Mouse (Mus musculus): ENCODE data around the gene Elfn1. TPM values are rescaled to one million over a fixed set of nuclear protein-coding genes. Genes with fewer than 3 reads are reported as not detected.

Gene Elfn1
- polyA plus RNA-seq, 1 experiment from 2014 or later = 2.6 TPM

- H3K9me3 ChIP-seq = no peaks in the 10 kb centered on the region
- DNase-seq (ENCODE audit: low spot score) = peak; percentile 53
- H3K27me3 ChIP-seq (ENCODE audit: insufficient read depth, poor library complexity, severe bottlenecking) = peaks cover 14% of the 10 kb centered on the region
- no peak overlapping the region for H3K4me3 ChIP-seq
- peak overlapping the region; percentile 74 for H3K27ac ChIP-seq
- 60% methylated on average over 12 of the region's 12 CpGs for WGBS
- peaks cover 61% of the 10 kb centered on the region for H3K4me1 ChIP-seq (replicated peaks)
- H3K36me3 ChIP-seq = no peaks in the 10 kb centered on the region
These were observed 13.7 kb upstream of the Elfn1 start for GRCm38 (mm10) chr5:139894025-139894508.

GRCm38 (mm10) chr5:139899044-139899443 is 8.7 kb upstream of the Elfn1 start:
- Histone ChIP-seq H3K27ac (no peak overlapping the region), H3K27me3 (ENCODE audit: insufficient read depth, poor library complexity, severe bottlenecking) (peaks cover 16% of the 10 kb centered on the region; the same call in 1 of the 2 replicates), H3K36me3 (no peaks in the 10 kb centered on the region), H3K4me3 (no peak overlapping the region), H3K4me1 (replicated peaks) (peaks cover 17% of the 10 kb centered on the region), H3K9me3 (no peaks in the 10 kb centered on the region)
- DNase-seq (ENCODE audit: low spot score) = no peak
- 65% methylated on average over 7 of the region's 7 CpGs for WGBS

DNA sequence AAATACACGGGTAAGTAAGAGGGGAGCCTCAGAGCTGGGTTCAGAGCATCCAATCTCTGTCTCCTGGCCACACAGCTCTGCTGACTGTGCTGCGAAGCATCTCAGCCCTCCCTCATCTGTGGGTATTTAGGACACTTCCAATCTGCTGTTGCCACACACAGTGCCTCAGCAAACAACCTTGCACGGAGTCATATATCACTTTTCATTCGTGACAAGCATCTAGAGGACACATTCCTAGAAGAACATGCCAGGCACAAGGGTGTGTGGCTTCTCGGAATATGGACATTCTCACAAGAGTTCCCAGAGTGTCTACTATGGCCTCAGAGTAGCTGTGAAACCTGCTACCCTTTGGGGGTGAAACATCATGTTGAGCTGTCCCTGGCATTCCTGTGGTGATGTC is 2.6 kb upstream of the Elfn1 start:
- peaks cover 38% of the 10 kb centered on the region for H3K4me1 ChIP-seq (replicated peaks)
- H3K27ac ChIP-seq = no peak overlapping the region
- H3K36me3 ChIP-seq = no peaks in the 10 kb centered on the region
- H3K4me3 ChIP-seq = no peak overlapping the region
- DNase-seq (ENCODE audit: low spot score) = no peak
- no peaks in the 10 kb centered on the region for H3K9me3 ChIP-seq
- H3K27me3 ChIP-seq (ENCODE audit: insufficient read depth, poor library complexity, severe bottlenecking) = peaks cover 67% of the 10 kb centered on the region
- 80% methylated on average over 5 of the region's 5 CpGs for WGBS

DNA sequence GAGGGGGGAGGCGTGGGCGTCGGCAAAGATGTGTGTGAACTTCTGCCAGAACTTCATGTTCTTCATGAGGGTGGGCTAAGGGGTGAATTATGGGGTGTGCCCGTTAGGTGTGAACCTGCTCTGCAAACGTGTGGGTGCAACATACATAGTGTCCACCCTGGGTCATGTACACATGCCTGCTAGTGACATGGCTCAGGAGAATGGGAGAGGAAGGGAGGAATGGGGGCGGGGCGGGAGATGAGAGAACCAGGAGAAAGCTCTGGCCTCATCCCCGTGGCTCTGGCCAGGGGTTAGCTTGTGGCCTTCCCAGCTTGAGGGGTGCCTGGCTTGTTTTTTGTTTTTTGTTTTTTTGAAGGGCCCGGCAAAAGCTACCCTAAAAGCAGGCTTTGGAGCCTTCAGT is 1.2 kb upstream of the Elfn1 start:
- peak overlapping the region; percentile 76; the same call in 1 of the 2 replicates for H3K4me3 ChIP-seq
- peaks cover 52% of the 10 kb centered on the region for H3K4me1 ChIP-seq (replicated peaks)
- no peak for DNase-seq (ENCODE audit: low spot score)
- H3K9me3 ChIP-seq = no peaks in the 10 kb centered on the region
- H3K27ac ChIP-seq = no peak overlapping the region
- peaks cover 79% of the 10 kb centered on the region for H3K27me3 ChIP-seq (ENCODE audit: insufficient read depth, poor library complexity, severe bottlenecking)
- no peaks in the 10 kb centered on the region for H3K36me3 ChIP-seq
- whole genome bisulfite sequencing = 41% methylated on average over 9 of the region's 9 CpGs

DNA sequence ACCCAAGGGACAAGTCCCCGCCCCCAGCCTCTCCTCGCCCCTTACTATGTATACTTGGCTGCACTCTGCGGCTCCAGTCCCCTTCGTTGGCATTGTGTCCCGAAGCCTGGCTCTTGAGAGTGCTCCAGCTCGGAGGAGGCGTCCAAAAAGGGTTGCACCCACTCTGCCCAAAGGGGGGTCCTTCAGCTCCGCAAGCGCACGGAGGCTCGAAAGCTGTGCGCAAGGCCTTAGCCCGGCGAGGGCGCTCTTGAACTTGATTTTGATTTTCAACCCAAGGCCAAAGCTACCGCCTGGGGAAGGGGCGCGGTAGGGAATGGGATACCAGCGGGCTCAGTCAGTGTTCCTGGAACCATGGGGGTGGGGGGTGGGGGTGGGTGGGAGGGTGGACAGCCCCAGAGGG is 502 bp upstream of the Elfn1 start:
- WGBS = under 1% methylated on average over 16 of the region's 19 CpGs
- DNase-seq (ENCODE audit: low spot score) = peak; percentile 69

DNA sequence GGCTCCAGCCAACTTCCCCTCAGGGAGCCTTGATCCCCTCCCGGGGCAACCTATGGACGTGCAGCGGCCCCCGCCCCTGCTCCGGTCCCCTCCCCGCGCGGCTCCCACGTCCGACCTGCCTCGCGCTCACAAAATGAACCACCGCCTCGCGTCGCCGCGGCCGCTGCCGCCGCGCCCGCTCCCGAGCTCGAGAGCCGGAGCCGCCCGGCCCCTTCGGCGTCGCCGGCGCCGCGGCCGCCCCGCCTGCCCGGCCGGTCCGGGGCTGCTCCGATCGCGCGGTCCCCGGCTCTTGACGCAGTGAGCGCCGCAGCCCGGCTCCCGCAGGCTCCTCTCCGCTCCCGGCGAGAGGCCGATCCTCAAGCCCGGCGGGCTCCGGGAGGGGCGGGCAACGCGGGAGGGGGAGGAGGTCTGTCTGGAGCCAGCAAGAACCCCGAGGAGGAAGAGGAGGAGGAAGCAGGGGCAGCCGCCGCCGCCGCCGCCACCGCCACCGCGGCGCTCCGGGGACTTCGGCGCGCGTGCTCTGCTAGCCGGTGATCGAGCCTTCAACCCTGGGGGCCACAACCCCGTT is 584 bp downstream of the Elfn1 start:
- H3K9me3 ChIP-seq = no peaks in the 10 kb centered on the region
- H3K4me1 ChIP-seq (replicated peaks) = peaks cover 70% of the 10 kb centered on the region
- peak overlapping the region; percentile 76 for H3K4me3 ChIP-seq
- peak; percentile 67 for DNase-seq (ENCODE audit: low spot score)
- no peaks in the 10 kb centered on the region for H3K36me3 ChIP-seq
- H3K27ac ChIP-seq = peak overlapping the region; percentile 87
- under 1% methylated on average over 77 of the region's 78 CpGs for WGBS
- peaks cover 98% of the 10 kb centered on the region for H3K27me3 ChIP-seq (ENCODE audit: insufficient read depth, poor library complexity, severe bottlenecking)

More for the DNA sequence above, 502 bp upstream of the Elfn1 start:
- Histone ChIP-seq H3K27ac (peak overlapping the region; percentile 30; the same call in 1 of the 2 replicates), H3K27me3 (ENCODE audit: insufficient read depth, poor library complexity, severe bottlenecking) (peaks cover 87% of the 10 kb centered on the region), H3K36me3 (no peaks in the 10 kb centered on the region), H3K9me3 (no peaks in the 10 kb centered on the region), H3K4me3 (peak overlapping the region; percentile 76), H3K4me1 (replicated peaks) (peaks cover 59% of the 10 kb centered on the region)

DNA sequence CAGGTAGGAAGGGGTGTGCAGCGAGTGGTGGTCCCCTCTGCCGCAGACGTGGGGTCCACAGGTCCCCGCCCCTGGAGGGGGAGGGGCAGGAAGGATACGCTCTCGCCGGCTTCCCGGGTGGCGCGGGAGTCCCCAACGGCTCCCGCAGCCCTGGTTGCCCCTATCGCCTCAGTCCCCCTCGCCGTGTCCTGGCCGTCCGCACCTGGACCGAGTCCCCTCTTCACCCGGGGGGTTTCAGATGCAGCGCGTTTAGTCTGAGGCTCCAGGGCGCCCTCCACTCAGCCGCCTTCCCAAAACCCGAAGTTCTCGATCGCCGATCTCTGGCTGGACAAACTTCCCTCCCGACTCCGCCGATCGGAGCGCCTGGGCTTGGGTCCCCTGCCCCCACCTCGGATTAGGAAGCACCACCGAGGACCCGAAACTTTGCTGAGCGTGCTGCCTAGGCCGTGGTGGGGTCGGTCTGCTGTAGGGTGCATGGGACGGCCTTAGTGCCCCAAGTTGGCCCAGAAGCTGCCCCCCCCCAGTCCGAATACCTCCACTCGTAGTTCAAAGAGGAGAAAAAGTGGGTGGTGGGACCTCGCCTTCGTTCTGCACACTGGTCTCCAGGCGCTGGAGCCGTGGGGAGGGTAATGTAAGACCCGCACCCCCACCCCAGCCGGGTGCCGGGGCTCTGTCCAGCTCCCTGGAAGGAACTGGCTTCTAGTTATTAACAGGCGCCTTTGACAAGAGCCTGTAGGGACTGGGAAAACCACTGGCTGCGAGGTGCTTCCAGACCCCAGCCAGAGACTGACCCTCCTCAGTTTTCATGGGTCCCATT is 1.3 kb downstream of the Elfn1 start:
- Histone ChIP-seq H3K36me3 (no peaks in the 10 kb centered on the region), H3K9me3 (no peaks in the 10 kb centered on the region), H3K27me3 (ENCODE audit: insufficient read depth, poor library complexity, severe bottlenecking) (peaks cover 98% of the 10 kb centered on the region), H3K4me1 (replicated peaks) (peaks cover 73% of the 10 kb centered on the region), H3K4me3 (peak overlapping the region; percentile 76), H3K27ac (peak overlapping the region; percentile 87)
- under 1% methylated on average over 50 of the region's 50 CpGs for WGBS
- peak; percentile 58 for DNase-seq (ENCODE audit: low spot score)

GRCm38 (mm10) chr5:139909710-139910550 is 2.2 kb downstream of the Elfn1 start:
- Histone ChIP-seq H3K4me1 (replicated peaks) (peaks cover 81% of the 10 kb centered on the region), H3K4me3 (peak overlapping the region; percentile 76), H3K27me3 (ENCODE audit: insufficient read depth, poor library complexity, severe bottlenecking) (peaks cover 100% of the 10 kb centered on the region), H3K27ac (peak overlapping the region; percentile 35; the same call in 1 of the 2 replicates), H3K9me3 (no peaks in the 10 kb centered on the region), H3K36me3 (no peaks in the 10 kb centered on the region)
- peak; percentile 59 for DNase-seq (ENCODE audit: low spot score)
- 1% methylated on average over 29 of the region's 29 CpGs for WGBS

DNA sequence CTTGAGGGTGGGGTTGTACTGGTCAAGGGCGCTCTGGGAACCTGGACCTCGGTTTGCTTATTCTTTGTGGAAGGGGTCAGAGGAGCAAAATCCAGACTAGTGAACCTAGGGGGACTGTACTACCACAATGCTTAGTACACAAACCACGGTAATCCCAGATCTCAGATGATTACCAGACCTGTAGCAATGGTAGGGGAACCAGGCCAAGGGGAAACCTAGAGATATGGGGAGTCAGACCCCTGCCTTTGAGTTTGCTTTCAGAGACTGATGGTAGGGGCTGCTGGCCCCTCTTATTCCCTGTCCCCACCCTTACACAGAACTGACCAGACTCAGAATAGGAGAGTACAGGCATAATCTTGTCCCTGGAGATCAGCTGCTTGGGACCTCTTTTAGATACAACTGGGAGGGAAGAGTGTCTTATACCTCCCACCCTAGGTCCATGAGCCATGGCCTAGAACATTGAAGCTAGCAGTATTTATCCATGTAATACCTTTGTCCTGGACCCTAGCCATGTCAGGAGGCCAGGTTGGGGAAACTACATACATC is 3.1 kb downstream of the Elfn1 start:
- H3K36me3 ChIP-seq = no peaks in the 10 kb centered on the region
- H3K4me3 ChIP-seq = peak overlapping the region; percentile 76
- H3K9me3 ChIP-seq = no peaks in the 10 kb centered on the region
- no peak for DNase-seq (ENCODE audit: low spot score)
- peaks cover 81% of the 10 kb centered on the region for H3K4me1 ChIP-seq (replicated peaks)
- peaks cover 100% of the 10 kb centered on the region for H3K27me3 ChIP-seq (ENCODE audit: insufficient read depth, poor library complexity, severe bottlenecking)
- peak overlapping the region; percentile 79; the same call in 1 of the 2 replicates for H3K27ac ChIP-seq
- WGBS = 9% methylated on average over 3 of the region's 3 CpGs

DNA sequence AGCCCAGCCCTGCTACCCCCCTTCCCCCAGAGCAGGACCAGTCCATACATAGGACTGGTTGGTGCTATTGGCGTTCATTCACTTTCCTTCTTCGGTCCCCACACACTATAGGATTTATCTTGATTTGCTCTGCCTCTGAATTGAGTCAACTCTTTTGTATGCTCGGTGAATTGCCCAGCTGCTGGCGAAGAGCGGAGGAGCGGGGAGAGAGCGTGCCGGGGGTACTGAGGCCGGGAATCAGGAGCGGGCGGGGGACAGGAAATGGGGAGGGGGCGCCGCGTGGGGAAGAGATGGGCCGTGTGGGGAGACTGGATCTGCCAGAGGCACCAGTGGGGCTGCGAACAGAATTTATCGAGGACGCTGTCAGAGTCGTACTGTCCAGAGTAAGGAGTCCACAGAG is 3.8 kb downstream of the Elfn1 start:
- Histone ChIP-seq H3K4me1 (replicated peaks) (peaks cover 80% of the 10 kb centered on the region), H3K9me3 (no peaks in the 10 kb centered on the region), H3K27me3 (ENCODE audit: insufficient read depth, poor library complexity, severe bottlenecking) (peaks cover 100% of the 10 kb centered on the region), H3K4me3 (peak overlapping the region; percentile 59), H3K36me3 (no peaks in the 10 kb centered on the region), H3K27ac (peak overlapping the region; percentile 79; the same call in 1 of the 2 replicates)
- DNase-seq (ENCODE audit: low spot score) = no peak
- 4% methylated on average over 19 of the region's 19 CpGs for WGBS

DNA sequence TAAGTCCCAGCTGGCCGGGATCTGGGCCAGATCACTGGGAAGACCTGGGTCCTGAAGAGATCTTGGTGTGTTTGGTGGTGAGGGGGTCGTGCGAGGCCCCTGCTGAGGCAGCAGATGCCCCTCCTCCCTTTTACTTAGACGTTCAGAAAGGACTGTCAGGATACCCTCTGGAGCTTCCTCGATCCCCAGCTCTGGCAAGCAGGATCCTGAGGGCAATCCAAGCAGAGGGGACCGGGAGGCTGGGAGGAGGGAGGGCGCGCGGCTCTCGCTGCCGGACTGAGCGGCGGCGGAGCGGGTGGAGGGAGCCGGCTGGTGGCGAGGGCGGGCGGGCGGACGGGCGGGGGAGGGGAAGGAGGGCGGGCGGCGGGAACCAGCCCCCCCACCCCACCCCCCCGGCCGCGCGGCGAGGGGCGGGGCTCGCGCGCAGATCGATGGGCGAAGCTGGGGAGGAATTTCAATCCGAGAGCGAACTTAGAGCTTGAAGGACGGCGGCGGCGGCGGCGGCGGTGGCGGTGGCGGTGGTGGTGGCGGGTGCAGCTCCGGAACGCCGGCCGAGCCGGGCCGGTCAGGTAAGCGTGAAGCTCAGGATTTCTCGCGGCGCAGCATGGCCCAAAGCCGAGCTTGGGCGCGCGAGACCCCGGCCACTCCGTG is 4.5 kb downstream of the Elfn1 start:
- Histone ChIP-seq H3K4me3 (peak overlapping the region; percentile 59), H3K27me3 (ENCODE audit: insufficient read depth, poor library complexity, severe bottlenecking) (peaks cover 100% of the 10 kb centered on the region), H3K36me3 (no peaks in the 10 kb centered on the region), H3K27ac (peak overlapping the region; percentile 79), H3K9me3 (no peaks in the 10 kb centered on the region), H3K4me1 (replicated peaks) (peaks cover 72% of the 10 kb centered on the region)
- peak; percentile 61 for DNase-seq (ENCODE audit: low spot score)
- 2% methylated on average over 47 of the region's 64 CpGs for WGBS

DNA sequence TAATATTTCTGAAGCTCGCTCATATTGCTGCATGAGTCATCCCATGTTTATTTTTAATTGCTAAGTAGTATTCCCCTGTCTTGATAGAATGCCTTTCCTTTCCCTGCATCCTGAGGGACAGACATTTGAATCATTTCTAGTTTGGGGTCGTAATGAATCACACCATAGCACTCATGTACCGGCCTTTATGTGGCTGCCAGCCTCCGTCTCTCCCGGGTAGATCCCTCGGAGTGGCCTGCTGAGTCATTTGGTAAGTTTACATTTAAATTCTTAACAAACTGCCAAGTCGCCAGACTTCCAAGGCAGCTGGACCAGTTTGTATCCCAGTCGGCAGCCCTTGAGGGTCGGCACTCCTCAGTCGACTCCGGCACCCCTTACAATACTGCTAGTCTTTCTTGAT is 13.9 kb downstream of the Elfn1 start:
- DNase-seq (ENCODE audit: low spot score) = no peak
- Histone ChIP-seq H3K9me3 (peaks cover 5% of the 10 kb centered on the region), H3K27ac (no peak overlapping the region), H3K4me3 (no peak overlapping the region), H3K36me3 (no peaks in the 10 kb centered on the region), H3K27me3 (ENCODE audit: insufficient read depth, poor library complexity, severe bottlenecking) (peaks cover 15% of the 10 kb centered on the region), H3K4me1 (replicated peaks) (peaks cover 1% of the 10 kb centered on the region)
- 75% methylated on average over 11 of the region's 11 CpGs for WGBS

All from hindbrain, embryonic 10.5 days (tissue).